Mouse (Mus musculus): Measurements from ENCODE around the gene Nol9. TPM values are rescaled to one million over a fixed set of nuclear protein-coding genes. Genes with fewer than 3 reads are reported as not detected.

Nol9 gene
- polyA plus RNA-seq, 1 experiment from 2014 or later = 45.2 TPM

- no peak overlapping the region; the same call in 1 of the 2 replicates for H3K9ac ChIP-seq (replicated peaks)
- ATAC-seq (ENCODE audit: insufficient number of reproducible peaks, insufficient read depth, low FRiP score, low TSS enrichment, low read depth) = no peak
- H3K36me3 ChIP-seq = 0 out of 2 replicates have a peak, but pooled peaks cover 9% of the 10 kb centered on the region
- no peaks in the 10 kb centered on the region for H3K9me3 ChIP-seq
- H3K27ac ChIP-seq = peak overlapping the region; percentile 45; the same call in 1 of the 2 replicates
- no peaks in the 10 kb centered on the region for H3K27me3 ChIP-seq
- peaks cover 41% of the 10 kb centered on the region for H3K4me1 ChIP-seq (replicated peaks)
- WGBS = 29% methylated on average over 27 of the region's 27 CpGs
- H3K4me2 ChIP-seq = no peak overlapping the region; the same call in 1 of the 2 replicates
- 0 out of 2 replicates have a peak overlapping the region, but pooled peaks have one; percentile 4 for H3K4me3 ChIP-seq (replicated peaks)
These were observed 57.1 kb downstream of the Nol9 start for GRCm38 (mm10) chr4:152095937-152096910.

GRCm38 (mm10) chr4:152096927-152097326, 57.8 kb downstream of the Nol9 start:
- WGBS = 60% methylated on average over 6 of the region's 6 CpGs
- no peak for ATAC-seq (ENCODE audit: insufficient number of reproducible peaks, insufficient read depth, low FRiP score, low TSS enrichment, low read depth)
- H3K4me1 ChIP-seq (replicated peaks) = peaks cover 46% of the 10 kb centered on the region
- H3K27me3 ChIP-seq = no peaks in the 10 kb centered on the region
- H3K4me3 ChIP-seq (replicated peaks) = 0 out of 2 replicates have a peak overlapping the region, but pooled peaks have one; percentile 4
- no peak overlapping the region; the same call in 1 of the 2 replicates for H3K9ac ChIP-seq (replicated peaks)
- H3K9me3 ChIP-seq = no peaks in the 10 kb centered on the region
- H3K36me3 ChIP-seq = peaks cover 9% of the 10 kb centered on the region; the same call in 1 of the 2 replicates
- no peak overlapping the region; the same call in none of the 2 replicates for H3K4me2 ChIP-seq
- H3K27ac ChIP-seq = peak overlapping the region; percentile 45

- no peak overlapping the region for H3K4me3 ChIP-seq (replicated peaks)
- WGBS = 24% methylated on average over 11 of the region's 11 CpGs
- no peaks in the 10 kb centered on the region for H3K27me3 ChIP-seq
- ATAC-seq (ENCODE audit: insufficient number of reproducible peaks, insufficient read depth, low FRiP score, low TSS enrichment, low read depth) = no peak
- H3K27ac ChIP-seq = peak overlapping the region; percentile 53; the same call in 1 of the 2 replicates
- peaks cover 38% of the 10 kb centered on the region for H3K4me1 ChIP-seq (replicated peaks)
- H3K9me3 ChIP-seq = no peaks in the 10 kb centered on the region
- no peak overlapping the region; the same call in 1 of the 2 replicates for H3K9ac ChIP-seq (replicated peaks)
- peak overlapping the region; percentile 15 for H3K4me2 ChIP-seq
- peaks cover 18% of the 10 kb centered on the region for H3K36me3 ChIP-seq
These were observed 59.0 kb downstream of the Nol9 start for GRCm38 (mm10) chr4:152097911-152098799.

GRCm38 (mm10) chr4:152100541-152100940, 61.4 kb downstream of the Nol9 start:
- Histone ChIP-seq H3K36me3 (peaks cover 35% of the 10 kb centered on the region), H3K27ac (0 out of 2 replicates have a peak overlapping the region, but pooled peaks have one; percentile 35), H3K4me1 (replicated peaks) (peaks cover 38% of the 10 kb centered on the region), H3K4me3 (replicated peaks) (no peak overlapping the region), H3K9ac (replicated peaks) (no peak overlapping the region), H3K4me2 (no peak overlapping the region), H3K9me3 (no peaks in the 10 kb centered on the region), H3K27me3 (no peaks in the 10 kb centered on the region)
- no peak for ATAC-seq (ENCODE audit: insufficient number of reproducible peaks, insufficient read depth, low FRiP score, low TSS enrichment, low read depth)
- 77% methylated on average over 11 of the region's 11 CpGs for WGBS

GRCm38 (mm10) chr4:152101081-152101653, 62.0 kb downstream of the Nol9 start:
- Histone ChIP-seq H3K4me3 (replicated peaks) (no peak overlapping the region), H3K9ac (replicated peaks) (no peak overlapping the region; the same call in 1 of the 2 replicates), H3K9me3 (no peaks in the 10 kb centered on the region), H3K4me1 (replicated peaks) (peaks cover 35% of the 10 kb centered on the region), H3K4me2 (no peak overlapping the region), H3K27ac (peak overlapping the region; percentile 35; the same call in 1 of the 2 replicates), H3K27me3 (no peaks in the 10 kb centered on the region), H3K36me3 (peaks cover 41% of the 10 kb centered on the region)
- 60% methylated on average over 7 of the region's 7 CpGs for WGBS
- ATAC-seq (ENCODE audit: insufficient number of reproducible peaks, insufficient read depth, low FRiP score, low TSS enrichment, low read depth) = no peak

- Histone ChIP-seq H3K27me3 (no peaks in the 10 kb centered on the region), H3K9ac (replicated peaks) (no peak overlapping the region), H3K27ac (no peak overlapping the region; the same call in 1 of the 2 replicates), H3K9me3 (no peaks in the 10 kb centered on the region), H3K4me2 (no peak overlapping the region), H3K4me1 (replicated peaks) (peaks cover 29% of the 10 kb centered on the region), H3K4me3 (replicated peaks) (no peak overlapping the region), H3K36me3 (peaks cover 47% of the 10 kb centered on the region)
- WGBS = 93% methylated on average over 16 of the region's 16 CpGs
- ATAC-seq (ENCODE audit: insufficient number of reproducible peaks, insufficient read depth, low FRiP score, low TSS enrichment, low read depth) = no peak
These were observed 62.8 kb downstream of the Nol9 start for GRCm38 (mm10) chr4:152101921-152102320.

- no peak for ATAC-seq (ENCODE audit: insufficient number of reproducible peaks, insufficient read depth, low FRiP score, low TSS enrichment, low read depth)
- Histone ChIP-seq H3K36me3 (peaks cover 51% of the 10 kb centered on the region), H3K27me3 (0 out of 2 replicates have a peak, but pooled peaks cover 6% of the 10 kb centered on the region), H3K9me3 (no peaks in the 10 kb centered on the region), H3K4me3 (replicated peaks) (no peak overlapping the region), H3K4me2 (no peak overlapping the region), H3K9ac (replicated peaks) (no peak overlapping the region), H3K27ac (no peak overlapping the region), H3K4me1 (replicated peaks) (peaks cover 29% of the 10 kb centered on the region)
- WGBS = 37% methylated on average over 7 of the region's 7 CpGs
These were observed 63.9 kb downstream of the Nol9 start for GRCm38 (mm10) chr4:152103025-152103424.

- H3K4me2 ChIP-seq = peak overlapping the region; percentile 70
These were observed 67.6 kb downstream of the Nol9 start for GRCm38 (mm10) chr4:152106746-152107145.

GRCm38 (mm10) chr4:152107493-152107892, 68.4 kb downstream of the Nol9 start:
- Histone ChIP-seq H3K4me3 (replicated peaks) (peak overlapping the region; percentile 38), H3K27me3 (peaks cover 16% of the 10 kb centered on the region; the same call in 1 of the 2 replicates), H3K9ac (replicated peaks) (no peak overlapping the region; the same call in 1 of the 2 replicates), H3K36me3 (peaks cover 80% of the 10 kb centered on the region), H3K27ac (peak overlapping the region; percentile 72), H3K9me3 (no peaks in the 10 kb centered on the region), H3K4me2 (peak overlapping the region; percentile 70), H3K4me1 (replicated peaks) (peaks cover 20% of the 10 kb centered on the region)
- peak; percentile 69 for ATAC-seq (ENCODE audit: insufficient number of reproducible peaks, insufficient read depth, low FRiP score, low TSS enrichment, low read depth)
- 1% methylated on average over 24 of the region's 24 CpGs for WGBS

More at GRCm38 (mm10) chr4:152106746-152107145, 67.6 kb downstream of the Nol9 start:
- Histone ChIP-seq H3K9ac (replicated peaks) (no peak overlapping the region), H3K4me3 (replicated peaks) (no peak overlapping the region), H3K9me3 (no peaks in the 10 kb centered on the region), H3K27me3 (peaks cover 16% of the 10 kb centered on the region; the same call in 1 of the 2 replicates), H3K36me3 (peaks cover 80% of the 10 kb centered on the region), H3K27ac (0 out of 2 replicates have a peak overlapping the region, but pooled peaks have one; percentile 3), H3K4me1 (replicated peaks) (peaks cover 20% of the 10 kb centered on the region)
- no peak for ATAC-seq (ENCODE audit: insufficient number of reproducible peaks, insufficient read depth, low FRiP score, low TSS enrichment, low read depth)
- WGBS = 57% methylated on average over 9 of the region's 9 CpGs

GRCm38 (mm10) chr4:152107971-152108509, 68.9 kb downstream of the Nol9 start:
- peak overlapping the region; percentile 72 for H3K27ac ChIP-seq
- peaks cover 20% of the 10 kb centered on the region for H3K4me1 ChIP-seq (replicated peaks)
- peaks cover 80% of the 10 kb centered on the region for H3K36me3 ChIP-seq
- peak overlapping the region; percentile 38 for H3K4me3 ChIP-seq (replicated peaks)
- H3K9ac ChIP-seq (replicated peaks) = no peak overlapping the region; the same call in 1 of the 2 replicates
- peaks cover 16% of the 10 kb centered on the region; the same call in 1 of the 2 replicates for H3K27me3 ChIP-seq
- 5% methylated on average over 30 of the region's 30 CpGs for WGBS
- ATAC-seq (ENCODE audit: insufficient number of reproducible peaks, insufficient read depth, low FRiP score, low TSS enrichment, low read depth) = peak; percentile 92
- H3K9me3 ChIP-seq = no peaks in the 10 kb centered on the region
- H3K4me2 ChIP-seq = peak overlapping the region; percentile 70
